Mouse (Mus musculus): ENCODE data around the gene Rnf19b. TPM values are rescaled to one million over a fixed set of nuclear protein-coding genes. Genes with fewer than 3 reads are reported as not detected.

The Rnf19b gene
- total RNA-seq (2014; rRNA removed) (141 and 156 TPM in 2 replicates), polyA plus RNA-seq (2015; fragmentation: Nextera tagmentation; extraction: Ambion mirVana) (29.9 and 31.8 TPM in 2 replicates)

- TF ChIP-seq CTCF (IDR thresholded peaks at IDR 0.05; ENCODE audit: low read depth), result no peak
- peak within 1 kb of the TSS; percentile 93 for H3K9ac ChIP-seq (replicated peaks; ENCODE audit: low read length)
- peaks cover 13% of the 10 kb centered on the region; the same call in 1 of the 2 replicates for H3K4me1 ChIP-seq (ENCODE audit: insufficient read depth, low read length)
- peak within 1 kb of the TSS; percentile 96 for H3K27ac ChIP-seq
- no peaks in the 10 kb centered on the region for H3K9me3 ChIP-seq (ENCODE audit: low read length)
- peak within 1 kb of the TSS; percentile 98 for H3K4me2 ChIP-seq (ENCODE audit: low read depth, low read length)
- DNase-seq (ENCODE audit: low spot score), result peak; percentile 39
- peak within 1 kb of the TSS; percentile 80 for H3K4me3 ChIP-seq (ENCODE audit: low read length)
- H3K36me3 ChIP-seq (ENCODE audit: insufficient read depth, low read length), result no peaks in the 10 kb centered on the region
- H3K27me3 ChIP-seq (ENCODE audit: insufficient read depth, low read length), result no peaks in the 10 kb centered on the region
- under 1% methylated on average over 79 of the region's 107 CpGs for WGBS
- peak; percentile 35 for ATAC-seq
These were observed at the start of gene Rnf19b for GRCm38 (mm10) chr4:129058207-129059092. TSS of gene Rnf19b (plus strand) at chr4:129058271.

DNA sequence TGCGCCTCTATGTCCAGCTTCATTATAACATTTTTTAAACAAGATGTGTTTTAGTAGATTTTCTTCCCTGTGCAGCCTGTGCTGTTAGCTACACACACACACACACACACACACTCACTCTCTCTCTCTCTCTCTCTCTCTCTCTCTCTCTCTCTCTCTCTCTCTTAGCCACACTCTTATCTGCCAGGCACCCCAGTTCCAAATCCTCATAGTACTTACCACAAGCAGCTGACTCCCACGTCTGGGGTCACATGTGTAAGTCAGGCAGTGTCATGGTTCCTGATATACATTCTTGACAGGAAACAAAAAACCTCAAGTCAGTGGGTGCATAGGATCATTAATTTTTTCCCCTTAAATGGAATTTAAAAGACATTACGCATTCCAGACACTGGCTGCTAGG is 49.4 kb upstream of the Rnf19b start:
- H3K36me3 ChIP-seq (ENCODE audit: insufficient read depth, low read length), result peaks cover 30% of the 10 kb centered on the region
- 0 out of 2 replicates have a peak, but pooled peaks cover 8% of the 10 kb centered on the region for H3K4me1 ChIP-seq (ENCODE audit: insufficient read depth, low read length)
- no peaks in the 10 kb centered on the region for H3K9me3 ChIP-seq (ENCODE audit: low read length)
- ATAC-seq (no peak), DNase-seq (ENCODE audit: low spot score) (no peak)
- no peak for TF ChIP-seq CTCF (IDR thresholded peaks at IDR 0.05; ENCODE audit: low read depth)
- WGBS, result 87% methylated on average over 3 of the region's 3 CpGs
- H3K27ac ChIP-seq, result no peak overlapping the region
- no peak overlapping the region for H3K9ac ChIP-seq (replicated peaks; ENCODE audit: low read length)
- H3K4me3 ChIP-seq (ENCODE audit: low read length), result no peak overlapping the region
- H3K27me3 ChIP-seq (ENCODE audit: insufficient read depth, low read length), result no peaks in the 10 kb centered on the region
- H3K4me2 ChIP-seq (ENCODE audit: low read depth, low read length), result no peak overlapping the region

DNA sequence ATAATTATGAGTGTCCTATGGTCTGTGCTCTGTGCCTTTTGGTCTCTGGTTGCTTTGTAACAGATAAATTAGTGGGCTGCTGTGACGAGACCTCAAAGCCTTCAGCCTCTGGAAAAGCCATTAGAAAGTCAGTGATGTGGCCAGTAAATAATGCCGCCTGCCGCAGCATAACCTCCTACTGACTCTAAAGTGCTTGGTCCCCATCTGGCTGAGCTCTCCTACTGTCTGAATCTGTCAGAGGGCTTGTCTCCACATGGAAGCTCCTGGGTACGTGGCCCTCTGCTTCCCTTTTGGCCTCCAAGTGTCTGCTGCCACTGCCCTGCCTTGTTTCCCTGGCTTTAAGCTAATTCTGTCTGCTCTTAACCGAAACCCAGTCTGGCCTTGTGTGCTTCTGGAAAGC is 48.5 kb upstream of the Rnf19b start:
- Histone ChIP-seq H3K9ac (replicated peaks; ENCODE audit: low read length) (no peak overlapping the region), H3K27ac (no peak overlapping the region), H3K36me3 (ENCODE audit: insufficient read depth, low read length) (peaks cover 30% of the 10 kb centered on the region), H3K4me2 (ENCODE audit: low read depth, low read length) (no peak overlapping the region), H3K4me1 (ENCODE audit: insufficient read depth, low read length) (0 out of 2 replicates have a peak, but pooled peaks cover 8% of the 10 kb centered on the region), H3K27me3 (ENCODE audit: insufficient read depth, low read length) (no peaks in the 10 kb centered on the region), H3K9me3 (ENCODE audit: low read length) (no peaks in the 10 kb centered on the region), H3K4me3 (ENCODE audit: low read length) (no peak overlapping the region)
- no peak for ATAC-seq
- TF ChIP-seq CTCF (IDR thresholded peaks at IDR 0.05; ENCODE audit: low read depth), result no peak
- no peak for DNase-seq (ENCODE audit: low spot score)
- WGBS, result 64% methylated on average over 5 of the region's 5 CpGs

GRCm38 (mm10) chr4:129011604-129012121 is 46.4 kb upstream of the Rnf19b start:
- peak overlapping the region; percentile 61 for H3K27ac ChIP-seq
- DNase-seq (ENCODE audit: low spot score), result peak; percentile 91
- 0 out of 2 replicates have a peak, but pooled peaks cover 8% of the 10 kb centered on the region for H3K4me1 ChIP-seq (ENCODE audit: insufficient read depth, low read length)
- H3K36me3 ChIP-seq (ENCODE audit: insufficient read depth, low read length), result peaks cover 21% of the 10 kb centered on the region
- TF ChIP-seq CTCF (IDR thresholded peaks at IDR 0.05; ENCODE audit: low read depth), result no peak
- peak; percentile 88 for ATAC-seq
- WGBS, result 21% methylated on average over 15 of the region's 15 CpGs
- H3K9me3 ChIP-seq (ENCODE audit: low read length), result no peaks in the 10 kb centered on the region
- H3K4me2 ChIP-seq (ENCODE audit: low read depth, low read length), result no peak overlapping the region
- H3K9ac ChIP-seq (replicated peaks; ENCODE audit: low read length), result no peak overlapping the region
- no peaks in the 10 kb centered on the region for H3K27me3 ChIP-seq (ENCODE audit: insufficient read depth, low read length)
- H3K4me3 ChIP-seq (ENCODE audit: low read length), result no peak overlapping the region

- no peak overlapping the region for H3K27ac ChIP-seq
- H3K9me3 ChIP-seq (ENCODE audit: low read length), result no peaks in the 10 kb centered on the region
- TF ChIP-seq CTCF (IDR thresholded peaks at IDR 0.05; ENCODE audit: low read depth), result no peak
- no peak for DNase-seq (ENCODE audit: low spot score)
- 0 out of 2 replicates have a peak, but pooled peaks cover 8% of the 10 kb centered on the region for H3K4me1 ChIP-seq (ENCODE audit: insufficient read depth, low read length)
- no peak overlapping the region for H3K9ac ChIP-seq (replicated peaks; ENCODE audit: low read length)
- H3K27me3 ChIP-seq (ENCODE audit: insufficient read depth, low read length), result no peaks in the 10 kb centered on the region
- WGBS, result 68% methylated on average over 10 of the region's 10 CpGs
- H3K4me3 ChIP-seq (ENCODE audit: low read length), result no peak overlapping the region
- no peak overlapping the region for H3K4me2 ChIP-seq (ENCODE audit: low read depth, low read length)
- H3K36me3 ChIP-seq (ENCODE audit: insufficient read depth, low read length), result peaks cover 13% of the 10 kb centered on the region
- no peak for ATAC-seq
These were observed 44.8 kb upstream of the Rnf19b start for GRCm38 (mm10) chr4:129013151-129013864.

- no peak overlapping the region for H3K4me2 ChIP-seq (ENCODE audit: low read depth, low read length)
- no peaks in the 10 kb centered on the region for H3K36me3 ChIP-seq (ENCODE audit: insufficient read depth, low read length)
- H3K27me3 ChIP-seq (ENCODE audit: insufficient read depth, low read length), result no peaks in the 10 kb centered on the region
- no peak for TF ChIP-seq CTCF (IDR thresholded peaks at IDR 0.05; ENCODE audit: low read depth)
- WGBS, result 41% methylated on average over 4 of the region's 4 CpGs
- DNase-seq (ENCODE audit: low spot score) (no peak), ATAC-seq (no peak)
- H3K4me3 ChIP-seq (ENCODE audit: low read length), result no peak overlapping the region
- peaks cover 26% of the 10 kb centered on the region for H3K4me1 ChIP-seq (ENCODE audit: insufficient read depth, low read length)
- no peaks in the 10 kb centered on the region for H3K9me3 ChIP-seq (ENCODE audit: low read length)
- H3K27ac ChIP-seq, result no peak overlapping the region
- no peak overlapping the region for H3K9ac ChIP-seq (replicated peaks; ENCODE audit: low read length)
These were observed 41.7 kb upstream of the Rnf19b start for GRCm38 (mm10) chr4:129016329-129016728.

Measured in hindbrain, postnatal 0 days (tissue).